Mouse (Mus musculus) lung, embryonic 14.5 days (tissue): ENCODE measurements at regions not wholly inside any gene's neighbourhood (a gene's known extent, or its start where the extent isn't known, plus 50 kb on each side); places are given as distances from the start of the nearest gene placed in this dataset.

ENCODE experiments used
- ATAC-seq: fragments of 200-750 bp; cut with Nextera tagmentation; 2 replicates; pipeline ENCODE4 v1.8.0; 2017; ENCODE audit warnings: mild to moderate bottlenecking, moderate TSS enrichment, moderate library complexity; ENCODE audit not compliant: insufficient read depth
- DNase-seq: peaks from one replicate; pipeline ENCODE4 v3.0.0-alpha.2; 2015
- H3K27ac ChIP-seq: fragments of 300-500 bp; sonication (generic); 2 replicates; pipeline ENCODE4 v1.5.1; 2014; ENCODE audit warnings: low read depth, mild to moderate bottlenecking, moderate library complexity
- H3K27me3 ChIP-seq: fragments of 300-500 bp; sonication (generic); 2 replicates; pipeline ENCODE4 v1.6.1; 2014; ENCODE audit warnings: low read length, control low read depth; ENCODE audit not compliant: insufficient read depth
- H3K36me3 ChIP-seq: fragments of 300-500 bp; sonication (generic); 2 replicates; pipeline ENCODE4 v1.6.1; 2014; ENCODE audit warnings: control low read depth; ENCODE audit not compliant: insufficient read depth
- H3K4me1 ChIP-seq: fragments of 300-500 bp; sonication (generic); 2 replicates; pipeline ENCODE4 v1.6.1; 2014; ENCODE audit warnings: antibody characterized with exemption, control low read depth; ENCODE audit not compliant: insufficient read depth
- H3K4me2 ChIP-seq: fragments of 300-500 bp; sonication (generic); 2 replicates; pipeline ENCODE4 v1.6.1; 2014; ENCODE audit warnings: mild to moderate bottlenecking
- H3K4me3 ChIP-seq: fragments of 300-500 bp; sonication (generic); 2 replicates; pipeline ENCODE4 v1.5.1; 2014; ENCODE audit warnings: low read depth, low read length
- H3K9ac ChIP-seq: fragments of 300-500 bp; sonication (generic); 2 replicates; pipeline ENCODE4 v1.6.1; 2014
- H3K9me3 ChIP-seq: fragments of 300-500 bp; sonication (generic); 2 replicates; pipeline ENCODE4 v1.6.1; 2016; ENCODE audit warnings: low read depth, low read length, control low read depth
- CTCF ChIP-seq: IDR thresholded peaks from 2 replicates; pipeline ENCODE4 v1.5.1; 2016; ENCODE audit warnings: antibody characterized with exemption, low read depth
- WGBS: fragments of 180-500 bp; shearing (Covaris S2); extraction: QIAGEN DNeasy Blood & Tissue Kit; methylation state at CpG from one replicate; pipeline ENCODE4 v1.1.7; 2014; 5-methylcytosine and 5-hydroxymethylcytosine counted together

GRCm38 (mm10) chr14:91027054-91027453 lies 2555.9 kb upstream of the Pcdh20 start:
- TF ChIP-seq CTCF: no peak
- 81% methylated on average over 1 of the region's 1 CpGs for WGBS
- no peak for DNase-seq
- ATAC-seq: no peak
- no peaks in the 10 kb centered on the region for H3K27me3 ChIP-seq
- no peaks in the 10 kb centered on the region for H3K9me3 ChIP-seq
- no peak overlapping the region for H3K4me2 ChIP-seq
- H3K36me3 ChIP-seq: no peaks in the 10 kb centered on the region
- no peak overlapping the region for H3K4me3 ChIP-seq
- H3K4me1 ChIP-seq: no peaks in the 10 kb centered on the region
- H3K27ac ChIP-seq: no peak overlapping the region
- no peak overlapping the region for H3K9ac ChIP-seq

GRCm38 (mm10) chr14:91020099-91020498 lies 2548.9 kb upstream of the Pcdh20 start:
- Histone ChIP-seq H3K9ac (no peak overlapping the region), H3K4me3 (no peak overlapping the region), H3K27me3 (no peaks in the 10 kb centered on the region), H3K9me3 (no peaks in the 10 kb centered on the region), H3K36me3 (no peaks in the 10 kb centered on the region), H3K4me2 (no peak overlapping the region), H3K27ac (no peak overlapping the region), H3K4me1 (no peaks in the 10 kb centered on the region)
- ATAC-seq: no peak
- DNase-seq: no peak
- 83% methylated on average over 1 of the region's 1 CpGs for WGBS
- TF ChIP-seq CTCF: no peak

GRCm38 (mm10) chr14:91014712-91015111 lies 2543.5 kb upstream of the Pcdh20 start:
- H3K27ac ChIP-seq: no peak overlapping the region
- H3K4me2 ChIP-seq: no peak overlapping the region
- 0 out of 2 replicates have a peak, but pooled peaks have one; percentile 15 for TF ChIP-seq CTCF
- no peaks in the 10 kb centered on the region for H3K4me1 ChIP-seq
- no peaks in the 10 kb centered on the region for H3K36me3 ChIP-seq
- 54% methylated on average over 1 of the region's 1 CpGs for WGBS
- H3K9me3 ChIP-seq: no peaks in the 10 kb centered on the region
- no peak overlapping the region for H3K9ac ChIP-seq
- ATAC-seq (no peak), DNase-seq (peak; percentile 8)
- no peaks in the 10 kb centered on the region for H3K27me3 ChIP-seq
- no peak overlapping the region for H3K4me3 ChIP-seq
